Mouse (Mus musculus) colon, adult 2 months (tissue): ENCODE data around the gene Mettl7b. TPM values are rescaled to one million over a fixed set of nuclear protein-coding genes. Genes with fewer than 3 reads are reported as not detected.

Experiments
- polyA plus RNA-seq: library from polyadenylated mRNA; depleted of rRNA; stranded (reverse); fragments of >200 nt; gene quantifications from 2 replicates; pipeline ENCODE4 v1.2.3, GENCODE M21; 2012; rRNA removed

Gene Mettl7b
- 159 and 171 TPM in 2 replicates for polyA plus RNA-seq

DNA sequence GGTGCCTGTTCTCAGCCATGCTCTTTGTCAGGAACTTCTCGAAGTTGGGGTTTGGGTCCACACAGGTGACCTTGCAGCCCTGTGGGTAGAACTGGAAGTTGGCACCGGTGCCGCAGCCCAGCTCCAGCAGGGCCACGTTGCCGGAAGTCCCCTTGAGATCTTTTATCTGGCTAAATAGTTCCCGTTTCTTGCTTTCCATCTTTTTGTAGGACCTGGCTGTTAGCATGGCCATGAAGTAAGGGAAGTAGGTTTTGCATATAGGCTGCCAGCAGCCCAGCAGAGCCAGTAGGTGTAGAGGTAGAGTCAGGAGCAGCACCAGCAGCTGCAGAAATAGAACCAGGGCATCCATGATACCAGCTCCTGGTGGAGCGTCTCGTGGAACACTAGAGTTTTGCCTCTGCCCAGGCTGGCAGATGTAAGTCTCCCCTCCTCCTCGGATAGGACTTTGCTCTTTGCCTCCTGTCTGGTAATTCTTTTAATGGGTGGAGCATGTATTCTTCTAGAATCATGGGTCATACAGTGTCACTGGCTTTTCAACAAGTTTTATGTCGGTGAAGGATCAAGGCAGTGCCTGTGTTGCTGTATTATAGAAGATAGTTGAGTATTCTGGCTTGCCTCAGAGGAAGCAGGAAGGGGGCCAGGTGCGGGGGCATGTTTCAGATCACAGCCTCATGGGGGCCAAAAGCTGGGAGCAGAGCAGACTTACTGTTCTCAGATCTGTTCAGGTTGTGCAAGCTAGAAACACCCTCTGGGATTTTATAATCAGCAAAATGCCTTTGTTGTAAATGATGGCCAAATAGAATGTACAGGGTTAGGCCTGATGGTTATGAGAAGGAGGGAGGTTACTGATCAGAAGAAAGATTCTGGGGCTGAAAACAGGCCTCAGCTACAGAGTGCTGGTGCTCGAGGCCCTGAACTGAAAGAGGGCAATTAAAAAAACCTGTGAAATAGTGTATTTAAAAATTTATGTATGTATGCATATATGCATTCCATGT, at the start of gene Mettl7b:
TSS of gene Mettl7b (minus strand) at position 399 of the 995 bp plus-strand sequence.

DNA sequence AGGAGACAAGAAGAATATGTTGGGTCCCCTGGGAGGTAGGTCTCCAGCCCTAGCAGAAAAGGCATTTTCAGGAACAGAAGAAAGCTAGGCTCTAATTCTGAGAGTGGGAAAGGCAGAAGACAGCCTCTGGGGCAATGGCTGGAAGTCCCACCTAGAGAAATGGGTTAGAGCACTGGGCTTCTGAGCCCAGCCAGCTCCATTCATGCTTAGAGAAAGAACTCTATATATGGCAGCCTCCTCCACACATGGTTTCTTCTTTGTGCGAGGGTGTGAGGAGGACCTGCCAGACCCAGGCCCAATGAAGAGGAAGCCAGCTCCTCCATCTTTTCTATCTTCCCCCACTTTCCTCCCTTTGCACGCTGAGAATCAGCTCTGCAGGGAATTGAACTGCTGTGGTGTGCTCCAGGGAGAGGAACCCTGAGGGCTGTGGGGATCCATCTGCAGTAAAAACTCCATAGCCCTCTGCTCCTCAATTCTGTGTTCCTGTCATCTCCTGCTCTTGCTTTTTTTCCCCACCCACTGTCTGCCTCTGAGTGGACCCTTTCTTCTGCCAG, 49.6 kb upstream of the Mettl7b start, which contains the start of gene Olfr763:
TSS of gene Olfr763 (plus strand) at position 504 of the 554 bp plus-strand sequence.

DNA sequence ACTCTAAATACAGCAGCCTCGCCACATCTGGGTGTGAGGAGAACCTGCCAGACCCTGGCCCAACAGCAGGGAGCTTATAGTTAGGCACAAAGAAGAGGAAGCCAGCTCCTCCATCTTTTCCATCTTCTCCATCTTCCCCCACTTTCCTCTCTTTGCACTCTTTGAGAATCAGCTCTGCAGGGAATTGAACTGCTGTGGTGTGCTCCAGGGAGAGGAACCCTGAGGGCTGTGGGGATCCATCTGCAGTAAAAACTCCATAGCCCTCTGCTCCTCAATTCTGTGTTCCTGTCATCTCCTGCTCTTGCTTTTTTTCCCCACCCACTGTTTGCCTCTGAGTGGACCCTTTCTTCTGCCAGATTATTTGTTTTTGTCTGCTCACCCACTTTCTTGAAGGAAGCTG, 28.3 kb upstream of the Mettl7b start, which contains the start of gene Olfr9:
TSS of gene Olfr9 (plus strand) at position 301 of the 400 bp plus-strand sequence.

DNA sequence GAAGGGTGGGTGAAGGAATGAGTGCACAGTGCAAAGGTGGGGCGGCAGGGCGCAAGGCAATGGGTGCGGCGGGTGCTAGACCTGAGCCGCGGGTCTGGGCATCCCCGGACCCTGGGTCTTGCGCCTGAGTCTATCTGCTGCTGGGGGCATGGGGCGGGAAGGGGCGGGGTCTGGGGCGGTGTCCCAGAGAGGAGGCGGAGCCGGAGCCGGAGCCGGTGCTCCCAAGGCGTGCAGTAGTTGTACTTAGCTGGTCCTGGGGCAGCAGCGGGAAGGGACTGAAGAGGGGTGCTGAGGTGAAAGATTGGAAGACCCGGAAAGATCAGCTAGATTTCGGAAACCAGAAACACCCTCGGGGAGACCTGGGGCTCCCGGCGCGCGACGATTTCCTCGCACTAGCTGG, 27.2 kb downstream of the Mettl7b start, which contains the start of gene Itga7:
TSS of gene Itga7 (plus strand) at position 245 of the 400 bp plus-strand sequence.

DNA sequence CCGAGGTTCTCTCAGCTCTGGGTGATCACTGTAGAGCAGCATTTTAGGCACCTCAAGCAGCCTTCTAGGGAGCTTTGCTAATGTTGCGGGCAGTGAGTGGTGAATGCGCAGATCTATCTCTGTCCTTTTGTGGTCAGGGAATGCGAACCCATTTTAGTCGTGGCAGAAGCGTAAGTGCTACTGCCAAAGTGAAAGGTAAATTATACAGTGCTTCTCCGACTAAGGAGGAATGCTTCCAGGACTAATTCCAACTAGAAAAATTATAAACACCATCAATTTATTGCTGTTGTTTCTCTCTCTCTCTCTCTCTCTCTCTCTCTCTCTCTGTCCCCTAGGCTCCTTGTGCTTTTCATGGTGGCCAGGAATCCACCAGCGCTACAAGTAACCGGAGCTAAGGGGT, 36.9 kb downstream of the Mettl7b start, which contains the start of gene Bloc1s1:
TSS of gene Bloc1s1 (minus strand) at position 101 of the 400 bp plus-strand sequence.

DNA sequence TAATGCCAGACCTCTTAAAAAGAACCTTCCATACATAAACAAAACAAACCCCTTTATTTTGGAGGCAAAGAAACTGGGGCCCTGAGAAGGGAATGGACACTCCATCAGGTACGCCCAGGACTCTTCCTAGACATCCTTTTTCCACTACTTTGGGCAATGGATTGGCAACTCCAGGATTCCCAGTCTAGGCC, 38.1 kb downstream of the Mettl7b start, which contains the start of gene Rdh5:
TSS of gene Rdh5 (minus strand) at position 67 of the 191 bp plus-strand sequence.

Other genes starting within 250 kb of the Mettl7b start
- gene Dgka, start 216.1 kb downstream of the Mettl7b start, polyA plus RNA-seq = 80.2 and 87.4 TPM in 2 replicates
- gene Pym1, start 213.1 kb downstream of the Mettl7b start, polyA plus RNA-seq = 17.4 and 19.1 TPM in 2 replicates
- gene Mmp19, start 170.1 kb downstream of the Mettl7b start, polyA plus RNA-seq = 4.8 and 5.0 TPM in 2 replicates
- gene Dnajc14, start 156.9 kb downstream of the Mettl7b start, polyA plus RNA-seq = 15.2 and 16.5 TPM in 2 replicates
- 17.7 and 17.9 TPM in 2 replicates for gene Tmem198b, start 156.6 kb downstream of the Mettl7b start, polyA plus RNA-seq
- 2.0 and 2.3 TPM in 2 replicates for gene Sarnp, start 143.7 kb downstream of the Mettl7b start, polyA plus RNA-seq
- gene Ormdl2, start 139.3 kb downstream of the Mettl7b start, polyA plus RNA-seq = 90.8 and 92.6 TPM in 2 replicates
- gene Gdf11, start 69.3 kb downstream of the Mettl7b start, polyA plus RNA-seq = 1.5 and 1.6 TPM in 2 replicates
- 225 and 259 TPM in 2 replicates for gene Cd63, start 60.0 kb downstream of the Mettl7b start, polyA plus RNA-seq
- gene Rdh5, start 38.1 kb downstream of the Mettl7b start, polyA plus RNA-seq = 28.4 and 36.4 TPM in 2 replicates
- gene Bloc1s1, start 37.0 kb downstream of the Mettl7b start, polyA plus RNA-seq = 151 TPM in 2 replicates
- 56.9 and 58.2 TPM in 2 replicates for gene Itga7, start 27.2 kb downstream of the Mettl7b start, polyA plus RNA-seq
- not detected in 2 replicates for gene Olfr9, start 28.4 kb upstream of the Mettl7b start, polyA plus RNA-seq
- gene Olfr763, start 49.8 kb upstream of the Mettl7b start, polyA plus RNA-seq = not detected in 2 replicates
- gene Olfr764-ps1, start 78.9 kb upstream of the Mettl7b start, polyA plus RNA-seq = not detected in 2 replicates
- gene Olfr765, start 89.0 kb upstream of the Mettl7b start, polyA plus RNA-seq = not detected in 2 replicates
- not detected in 2 replicates for gene Olfr766-ps1, start 108.0 kb upstream of the Mettl7b start, polyA plus RNA-seq
- gene Olfr767, start 121.9 kb upstream of the Mettl7b start, polyA plus RNA-seq = not detected in 2 replicates
- not detected in 2 replicates for gene Olfr768, start 138.4 kb upstream of the Mettl7b start, polyA plus RNA-seq
- gene Olfr769, start 156.9 kb upstream of the Mettl7b start, polyA plus RNA-seq = not detected in 2 replicates
- gene Olfr770, start 178.0 kb upstream of the Mettl7b start, polyA plus RNA-seq = not detected in 2 replicates
- not detected in 2 replicates for gene Olfr771, start 203.8 kb upstream of the Mettl7b start, polyA plus RNA-seq
- not detected in 2 replicates for gene Olfr772, start 216.9 kb upstream of the Mettl7b start, polyA plus RNA-seq
- not detected in 2 replicates for gene Olfr773, start 226.4 kb upstream of the Mettl7b start, polyA plus RNA-seq